Mouse (Mus musculus) ES-Bruce4 (cell line): ENCODE measurements at regions not wholly inside any gene's neighbourhood (a gene's known extent, or its start where the extent isn't known, plus 50 kb on each side); places are given as distances from the start of the nearest gene placed in this dataset.

Experiments used
- H3K27ac ChIP-seq: 2 replicates; pipeline ENCODE4 v1.5.1; 2012; ENCODE audit warnings: low read length, inconsistent platforms; ENCODE audit not compliant: insufficient read depth
- H3K27me3 ChIP-seq: 2 replicates; pipeline ENCODE4 v1.6.1; 2012; ENCODE audit warnings: mild to moderate bottlenecking, low read length, inconsistent platforms; ENCODE audit not compliant: control insufficient read depth, poor library complexity, insufficient read depth, severe bottlenecking
- H3K36me3 ChIP-seq: 2 replicates; pipeline ENCODE4 v1.6.1; 2012; ENCODE audit warnings: inconsistent platforms, mild to moderate bottlenecking, low read length, moderate library complexity; ENCODE audit not compliant: control insufficient read depth, poor library complexity, insufficient read depth, severe bottlenecking
- H3K4me1 ChIP-seq: one replicate; pipeline ENCODE4 v1.8.1; 2011; ENCODE audit warnings: low read length; ENCODE audit not compliant: control insufficient read depth, insufficient read depth
- H3K4me3 ChIP-seq: 2 replicates; pipeline ENCODE4 v1.5.1; 2011; ENCODE audit warnings: low read depth, mild to moderate bottlenecking, low read length
- H3K9ac ChIP-seq: 2 replicates; pipeline ENCODE4 v1.6.1; 2012; ENCODE audit warnings: low read depth, mild to moderate bottlenecking, inconsistent platforms; ENCODE audit not compliant: poor library complexity, severe bottlenecking
- H3K9me3 ChIP-seq: replicated peaks from 2 replicates; pipeline ENCODE4 v1.6.1; 2012; ENCODE audit warnings: mild to moderate bottlenecking, low read length, inconsistent platforms; ENCODE audit not compliant: control insufficient read depth, poor library complexity, insufficient read depth, severe bottlenecking
- CTCF ChIP-seq: IDR thresholded peaks from one replicate; pipeline ENCODE4 v1.8.1; 2011; ENCODE audit warnings: low read depth, low read length
- EP300 ChIP-seq: IDR thresholded peaks from 2 replicates; pipeline ENCODE4 v1.6.1; 2011; ENCODE audit warnings: low read depth, low read length; ENCODE audit not compliant: insufficient read depth
- POLR2A ChIP-seq: IDR thresholded peaks from one replicate; pipeline ENCODE4 v1.8.1; 2011; ENCODE audit warnings: low read length; ENCODE audit not compliant: insufficient read depth

GRCm38 (mm10) chr11:15218671-15219070, 619.6 kb downstream of the Pom121l12 start:
- TF ChIP-seq EP300 (no peak), CTCF (no peak), POLR2A (no peak)
- Histone ChIP-seq H3K9me3 (peaks cover 23% of the 10 kb centered on the region), H3K4me1 (no peaks in the 10 kb centered on the region), H3K27ac (no peak overlapping the region), H3K9ac (no peak overlapping the region), H3K27me3 (no peaks in the 10 kb centered on the region), H3K36me3 (no peaks in the 10 kb centered on the region), H3K4me3 (no peak overlapping the region)

- peaks cover 31% of the 10 kb centered on the region for H3K9me3 ChIP-seq
- H3K4me3 ChIP-seq, result no peak overlapping the region
- no peaks in the 10 kb centered on the region for H3K4me1 ChIP-seq
- peak overlapping the region; percentile 49 for H3K27ac ChIP-seq
- TF ChIP-seq EP300 (peak; percentile 67; the same call in 1 of the 2 replicates), POLR2A (no peak), CTCF (no peak)
- H3K27me3 ChIP-seq, result no peaks in the 10 kb centered on the region
- H3K9ac ChIP-seq, result no peak overlapping the region
- no peaks in the 10 kb centered on the region for H3K36me3 ChIP-seq
Observed at GRCm38 (mm10) chr11:15221856-15222255, 622.8 kb downstream of the Pom121l12 start.

- Histone ChIP-seq H3K27ac (no peak overlapping the region), H3K4me3 (no peak overlapping the region), H3K9me3 (no peaks in the 10 kb centered on the region), H3K27me3 (no peaks in the 10 kb centered on the region), H3K36me3 (no peaks in the 10 kb centered on the region), H3K9ac (no peak overlapping the region), H3K4me1 (no peaks in the 10 kb centered on the region)
- no peak for TF ChIP-seq EP300
- TF ChIP-seq POLR2A, result no peak
- TF ChIP-seq CTCF, result no peak
Observed at GRCm38 (mm10) chr11:15250022-15250421, 650.9 kb downstream of the Pom121l12 start.

GRCm38 (mm10) chr11:15274043-15274773, 675.1 kb downstream of the Pom121l12 start:
- Histone ChIP-seq H3K36me3 (no peaks in the 10 kb centered on the region), H3K27ac (no peak overlapping the region), H3K9ac (no peak overlapping the region), H3K9me3 (peaks cover 7% of the 10 kb centered on the region), H3K4me1 (no peaks in the 10 kb centered on the region), H3K27me3 (no peaks in the 10 kb centered on the region), H3K4me3 (no peak overlapping the region)
- no peak for TF ChIP-seq CTCF
- TF ChIP-seq POLR2A, result no peak
- TF ChIP-seq EP300, result no peak

GRCm38 (mm10) chr11:15308457-15308856, 709.4 kb downstream of the Pom121l12 start:
- no peak overlapping the region for H3K4me3 ChIP-seq
- H3K36me3 ChIP-seq, result no peaks in the 10 kb centered on the region
- no peak overlapping the region for H3K27ac ChIP-seq
- no peaks in the 10 kb centered on the region for H3K27me3 ChIP-seq
- no peak for TF ChIP-seq CTCF
- no peaks in the 10 kb centered on the region for H3K4me1 ChIP-seq
- no peaks in the 10 kb centered on the region for H3K9me3 ChIP-seq
- H3K9ac ChIP-seq, result no peak overlapping the region
